Mouse (Mus musculus) G1E-ER4 (cell line): Measurements from ENCODE around the gene Pparg. TPM values are rescaled to one million over a fixed set of nuclear protein-coding genes. Genes with fewer than 3 reads are reported as not detected.

Experiments
- GATA1 ChIP-seq: IDR thresholded peaks from one replicate; pipeline ENCODE4 v1.8.0; 2012; ENCODE audit warnings: low read length, inconsistent platforms
- polyA plus RNA-seq: library from polyadenylated mRNA; stranded (reverse); fragments of >175 nt; gene quantifications from 2 replicates; pipeline ENCODE4 v1.2.3, GENCODE M21; 2012

The Pparg gene
- polyA plus RNA-seq, 1 experiment: not detected

GRCm38 (mm10) chr6:115471956-115472355, 111.2 kb downstream of the Pparg start:
- TF ChIP-seq GATA1: no peak

GRCm38 (mm10) chr6:115477081-115477695, 116.4 kb downstream of the Pparg start:
- TF ChIP-seq GATA1: no peak

GRCm38 (mm10) chr6:115479963-115480321, 119.2 kb downstream of the Pparg start:
- peak; percentile 18 for TF ChIP-seq GATA1

GRCm38 (mm10) chr6:115480322-115481017, 119.7 kb downstream of the Pparg start:
- TF ChIP-seq GATA1: no peak

GRCm38 (mm10) chr6:115481018-115481354, 120.2 kb downstream of the Pparg start:
- TF ChIP-seq GATA1: no peak

- no peak for TF ChIP-seq GATA1
Observed at GRCm38 (mm10) chr6:115481603-115482002, 120.9 kb downstream of the Pparg start.

- TF ChIP-seq GATA1: no peak
Observed at GRCm38 (mm10) chr6:115485635-115486034, 124.9 kb downstream of the Pparg start.

- TF ChIP-seq GATA1: no peak
Observed at GRCm38 (mm10) chr6:115489831-115490230, 129.1 kb downstream of the Pparg start.

GRCm38 (mm10) chr6:115492952-115493613, 132.3 kb downstream of the Pparg start:
- TF ChIP-seq GATA1: no peak

GRCm38 (mm10) chr6:115493824-115494223, 133.1 kb downstream of the Pparg start:
- no peak for TF ChIP-seq GATA1

- TF ChIP-seq GATA1: no peak
Observed at GRCm38 (mm10) chr6:115499540-115499939, 138.8 kb downstream of the Pparg start.

GRCm38 (mm10) chr6:115500234-115500633, 139.5 kb downstream of the Pparg start:
- no peak for TF ChIP-seq GATA1

GRCm38 (mm10) chr6:115501131-115501530, 140.4 kb downstream of the Pparg start:
- no peak for TF ChIP-seq GATA1

- no peak for TF ChIP-seq GATA1
Observed at GRCm38 (mm10) chr6:115503038-115503437, 142.3 kb downstream of the Pparg start.

- no peak for TF ChIP-seq GATA1
Observed at GRCm38 (mm10) chr6:115503549-115504159, 142.9 kb downstream of the Pparg start.

- TF ChIP-seq GATA1: no peak
Observed at GRCm38 (mm10) chr6:115504160-115504558, 143.4 kb downstream of the Pparg start.

- no peak for TF ChIP-seq GATA1
Observed at GRCm38 (mm10) chr6:115504915-115505314, 144.2 kb downstream of the Pparg start.

- no peak for TF ChIP-seq GATA1
Observed at GRCm38 (mm10) chr6:115506425-115506824, 145.7 kb downstream of the Pparg start.
